Mouse (Mus musculus) brain, adult 2 months (tissue): Measurements from ENCODE around the gene Foxd3.
"Not testable (repeated sequence)": the region's sequence is repeated elsewhere in the genome, so short reads cannot be mapped to it uniquely, and the experiment has no call there.

Source experiments
- DNase-seq: peaks from one replicate; pipeline ENCODE4 v3.0.0; 2011; ENCODE audit warnings: low read depth, low spot score

The Foxd3 gene

DNA sequence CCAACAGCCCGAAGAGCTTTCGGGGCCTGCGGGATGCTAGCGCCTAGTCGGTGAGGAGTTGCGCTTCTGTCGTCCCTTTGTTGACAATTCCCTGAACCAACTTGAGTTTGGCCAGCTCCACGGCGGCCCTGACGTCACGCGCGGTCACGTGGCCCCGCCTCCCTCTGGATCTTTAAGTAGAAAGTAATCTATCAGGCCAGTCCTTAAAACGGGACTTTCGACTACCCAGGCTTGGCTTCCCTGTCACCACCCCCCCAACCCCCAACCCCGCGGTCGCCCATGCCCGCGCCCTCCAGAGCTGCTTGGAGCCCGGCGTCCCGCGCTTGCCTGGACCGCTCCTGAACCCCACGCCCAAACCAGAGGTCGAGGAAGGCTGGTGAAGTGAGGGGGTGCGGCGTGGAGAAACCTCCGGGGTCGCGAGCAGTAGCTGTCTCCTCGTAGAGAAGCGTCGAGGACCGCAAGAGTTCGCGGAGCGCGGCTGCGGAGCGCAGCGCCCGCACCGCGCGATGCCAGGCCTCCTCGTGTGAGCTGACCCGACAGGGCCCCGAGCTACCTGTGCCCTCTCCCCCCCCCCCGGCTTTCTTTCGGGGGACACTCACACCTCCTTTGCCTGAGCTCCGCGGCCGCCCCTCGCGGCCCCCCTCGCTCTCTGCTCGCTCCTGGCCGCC lies at the start of gene Foxd3:
TSS of gene Foxd3 (plus strand) at position 363 of the 668 bp plus-strand sequence.
- no peak for DNase-seq

DNA sequence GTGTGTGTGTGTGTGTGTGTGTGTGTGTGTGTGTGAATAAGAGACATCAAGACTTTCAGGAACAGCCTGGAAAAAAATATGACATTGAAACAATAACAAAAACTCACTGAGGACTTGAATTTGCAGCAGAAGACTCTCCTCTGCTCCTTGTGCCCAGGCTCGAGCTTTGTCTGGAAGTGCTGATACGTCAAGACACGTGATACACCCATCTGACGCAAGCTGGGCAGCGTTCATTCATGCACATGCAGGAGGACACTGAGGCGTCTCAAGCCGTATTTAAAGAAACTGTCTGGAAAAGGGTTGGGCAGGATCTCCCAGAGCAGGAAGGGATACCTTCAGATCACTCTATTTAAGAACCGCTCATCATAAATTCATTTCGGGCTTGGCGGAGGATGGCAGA lies 43.9 kb upstream of the Foxd3 start:
- no peak for DNase-seq

DNA sequence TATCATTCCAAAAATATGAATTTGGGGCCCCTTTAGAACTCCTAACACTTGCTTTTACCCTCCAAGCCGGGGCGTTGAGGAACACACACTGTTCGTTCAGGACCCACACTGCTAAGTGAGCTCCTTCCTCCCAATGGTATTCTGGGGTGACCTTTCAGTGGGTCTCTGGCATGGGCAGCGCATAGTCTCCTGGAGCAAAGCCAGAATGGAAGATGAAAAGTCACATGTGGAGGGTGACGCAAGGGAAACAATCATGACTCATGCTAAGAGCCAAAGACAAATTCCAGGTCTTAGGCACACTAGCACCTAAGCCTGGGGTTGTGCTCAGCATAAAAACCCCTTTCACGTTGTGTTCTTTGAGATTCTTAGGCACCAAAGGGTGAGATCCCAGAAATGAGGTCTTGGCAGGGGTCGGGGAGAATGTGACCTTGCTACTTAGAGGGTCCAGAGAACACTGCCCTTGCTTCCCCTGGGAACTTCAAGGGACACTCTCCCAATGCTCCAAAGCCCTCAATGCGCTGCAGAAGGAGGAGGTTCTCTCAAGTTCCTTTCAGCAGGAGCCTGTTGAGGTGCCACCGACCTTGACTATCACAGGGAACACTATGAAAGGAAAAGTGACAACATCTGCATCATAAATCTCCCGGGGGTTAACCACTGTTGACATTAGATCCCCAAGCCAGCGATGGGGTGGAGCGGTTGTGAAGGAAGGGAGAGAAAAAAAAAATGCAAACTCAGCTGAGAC lies 43.3 kb upstream of the Foxd3 start:
- DNase-seq = no peak

DNA sequence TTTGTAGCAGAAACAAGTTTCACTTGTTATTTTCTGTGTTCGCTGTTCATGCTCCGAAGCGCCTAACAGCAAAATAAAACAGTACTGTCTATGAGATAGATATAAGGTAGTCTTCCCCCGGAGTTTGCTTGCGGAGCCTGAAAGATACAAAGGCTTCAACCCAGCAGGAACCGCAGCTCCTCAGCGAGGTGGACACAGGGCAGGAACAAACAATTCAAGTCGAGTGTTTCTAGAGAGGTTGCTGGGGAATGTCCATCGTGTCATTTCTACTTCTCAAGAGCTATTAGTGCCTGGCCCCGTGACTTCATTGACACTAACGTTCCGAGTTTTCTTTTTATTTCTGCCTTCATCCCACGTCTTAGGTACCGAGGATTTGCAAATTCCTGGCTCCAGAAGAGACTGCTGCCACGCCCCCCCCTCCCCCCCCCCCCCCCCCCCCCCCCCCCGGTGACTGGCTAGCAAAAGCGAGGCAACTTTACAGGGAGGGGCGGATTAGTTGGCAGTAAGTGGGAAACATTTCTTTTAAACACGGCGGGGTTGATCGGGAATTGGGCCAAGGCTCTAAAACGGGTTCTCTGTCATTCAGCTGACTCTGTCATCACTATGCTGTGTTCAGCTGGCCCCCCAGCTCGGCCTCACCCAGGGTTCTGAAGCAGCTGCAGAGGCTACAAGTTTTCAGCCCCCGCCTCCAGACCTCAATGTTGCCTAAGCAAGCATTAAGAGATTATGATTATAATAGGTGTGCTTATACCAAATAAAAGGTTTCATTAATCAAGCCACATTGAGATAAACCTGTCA lies 29.9 kb upstream of the Foxd3 start:
- no peak for DNase-seq

DNA sequence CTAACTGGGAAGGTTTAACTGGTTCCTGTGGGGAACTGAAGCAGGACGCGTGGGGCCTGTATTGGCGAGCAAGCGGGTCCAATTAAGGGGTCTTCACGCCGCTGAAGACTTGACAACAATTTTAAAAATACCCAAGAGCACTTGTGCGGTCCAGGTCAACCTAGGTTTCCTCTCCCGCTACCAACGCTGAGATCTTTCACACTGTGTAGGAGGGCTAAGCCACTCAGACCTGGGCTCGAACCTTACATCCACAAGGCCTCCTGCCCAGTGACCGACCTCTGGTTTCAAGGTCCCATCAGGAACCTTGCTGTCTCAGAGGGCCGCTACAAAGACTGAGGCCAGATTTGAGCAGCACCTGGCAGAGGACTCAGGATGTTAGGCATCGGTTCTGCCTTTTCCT lies 29.0 kb upstream of the Foxd3 start:
- DNase-seq = no peak

DNA sequence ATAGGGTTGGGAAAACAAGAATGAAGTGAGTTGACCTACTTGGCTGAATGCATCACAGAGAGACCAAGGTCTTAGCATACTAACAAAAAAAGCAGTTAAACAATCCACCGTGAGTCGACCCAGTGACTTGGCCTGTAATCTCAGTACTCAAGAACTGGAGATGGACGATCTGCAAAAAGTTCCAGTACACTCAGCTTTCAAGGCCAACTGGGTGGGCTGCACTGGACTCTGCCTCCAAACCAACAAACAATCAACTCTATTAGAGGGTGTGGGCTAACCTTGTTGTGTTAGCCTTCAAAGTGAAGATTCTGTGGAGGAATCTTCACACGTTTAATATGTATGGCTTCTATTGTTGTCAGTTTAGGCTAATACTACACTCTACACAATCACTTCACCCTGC lies 20.1 kb upstream of the Foxd3 start:
- DNase-seq = no peak

DNA sequence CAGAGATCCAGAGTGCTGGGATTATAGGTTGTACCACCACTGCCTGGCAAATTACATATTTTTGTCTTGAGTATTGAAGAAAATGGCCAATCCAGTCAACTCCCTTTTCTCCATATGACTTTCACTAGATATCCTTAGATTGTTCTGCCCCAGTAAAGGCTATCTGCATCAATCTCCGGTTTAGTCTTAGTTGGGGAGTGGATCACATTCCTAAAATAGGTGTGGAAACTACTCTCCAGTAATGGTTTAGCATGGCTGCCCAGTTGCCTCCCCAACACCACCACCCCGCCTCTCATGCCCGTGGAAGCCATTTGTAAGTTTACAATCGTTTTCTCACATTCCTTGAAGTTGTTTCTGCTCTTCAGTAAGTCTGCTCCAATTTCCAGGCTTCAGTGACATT lies 19.4 kb upstream of the Foxd3 start:
- DNase-seq = no peak

DNA sequence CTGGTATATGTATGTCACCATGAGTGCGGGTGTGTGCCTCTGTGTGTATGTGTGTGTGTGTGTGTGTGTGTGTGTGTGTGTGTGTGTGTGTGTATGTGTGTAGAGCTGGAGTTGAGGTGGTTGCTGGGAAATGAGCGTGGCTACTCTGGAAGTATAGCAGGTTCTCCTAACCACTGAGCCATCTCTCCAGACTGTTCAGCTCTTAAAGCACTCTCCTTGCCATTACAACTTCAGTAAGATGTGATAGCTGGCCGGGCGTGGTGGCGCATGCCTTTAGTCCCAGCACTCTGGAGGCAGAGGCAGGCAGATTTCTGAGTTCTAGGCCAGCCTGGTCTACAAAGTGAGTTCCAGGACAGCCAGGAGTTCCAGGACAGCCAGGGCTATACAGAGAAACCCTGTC lies 15.5 kb upstream of the Foxd3 start:
- DNase-seq = not testable (repeated sequence)

DNA sequence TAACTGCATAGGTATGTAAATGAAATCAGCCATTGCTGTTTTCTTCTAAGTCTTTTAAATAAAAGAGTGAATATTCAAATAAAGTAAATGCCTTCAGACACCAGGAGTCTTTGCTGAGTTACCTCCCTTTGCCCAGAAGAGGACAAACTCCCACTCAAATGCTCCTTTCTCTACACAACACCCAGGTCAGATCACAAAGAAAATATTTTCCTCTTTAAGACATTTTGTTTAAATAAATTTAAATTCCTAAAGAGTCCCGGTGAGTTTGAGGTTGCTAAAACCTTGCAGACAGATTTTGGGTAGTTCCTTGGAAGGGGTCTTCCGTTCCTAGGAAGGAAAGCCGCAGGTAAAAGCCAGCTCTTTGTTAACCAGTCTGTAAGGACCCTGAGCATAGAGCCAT lies 14.2 kb upstream of the Foxd3 start:
- DNase-seq = no peak

DNA sequence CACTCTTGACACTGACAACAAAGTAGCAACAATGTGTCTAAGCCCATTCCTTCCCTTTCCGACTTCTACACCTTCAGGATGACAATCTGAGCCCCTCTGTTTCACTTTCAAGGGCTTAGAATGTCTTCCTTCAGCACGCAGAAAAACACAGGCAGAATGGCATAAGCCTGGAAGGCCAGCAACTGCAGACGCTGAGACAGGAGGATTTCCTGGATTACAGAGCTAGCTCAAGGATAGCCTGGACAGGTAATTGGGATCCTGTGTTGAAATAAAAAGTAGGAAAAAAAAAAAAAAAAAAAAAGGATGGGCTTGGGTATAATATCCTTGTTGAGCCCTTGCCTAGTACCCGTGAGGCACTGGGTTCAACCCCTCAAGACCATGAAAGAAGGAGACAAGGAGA lies 10.5 kb upstream of the Foxd3 start:
- DNase-seq = no peak

DNA sequence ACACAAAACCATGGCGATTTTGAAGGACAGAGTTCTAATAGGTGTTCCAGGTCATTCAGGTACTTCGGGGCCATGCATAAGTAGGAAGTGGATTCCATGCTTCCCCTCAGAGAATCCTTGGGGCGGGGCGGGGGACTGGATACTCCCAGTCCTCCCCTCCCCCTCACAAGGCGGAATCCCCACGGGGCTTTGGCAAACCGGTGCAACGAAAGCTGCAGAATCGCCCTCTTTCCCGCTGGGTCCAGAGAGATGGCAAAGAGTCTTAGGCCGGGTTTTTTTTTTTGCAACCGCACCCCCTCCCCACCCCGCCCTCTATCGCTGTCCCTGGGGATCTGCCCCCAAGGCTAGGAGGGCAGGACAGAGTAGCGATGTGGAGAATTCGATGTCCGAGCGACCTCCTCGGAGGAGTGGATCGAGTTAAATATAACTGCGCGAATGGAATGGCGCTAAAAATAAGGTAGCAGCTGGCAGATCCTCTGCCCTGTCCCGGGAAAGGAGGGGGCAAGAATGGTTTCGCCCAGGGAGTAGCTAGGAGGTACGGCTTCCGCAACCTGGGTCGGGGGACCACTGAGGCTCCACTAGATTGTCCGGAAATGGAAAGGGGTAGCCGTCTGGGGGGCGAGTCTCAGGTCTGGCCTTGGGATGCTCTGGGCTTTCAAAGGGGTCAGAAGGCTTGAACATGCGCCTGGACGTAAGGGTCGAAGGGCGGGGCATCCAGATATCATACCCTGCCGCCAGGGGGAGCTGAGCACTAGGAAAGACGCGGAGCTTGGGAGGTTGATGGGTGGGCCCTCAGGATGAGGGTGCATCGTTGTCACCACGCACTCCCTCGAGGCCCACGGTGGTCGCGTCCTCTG lies 5.8 kb upstream of the Foxd3 start:
- DNase-seq = no peak

DNA sequence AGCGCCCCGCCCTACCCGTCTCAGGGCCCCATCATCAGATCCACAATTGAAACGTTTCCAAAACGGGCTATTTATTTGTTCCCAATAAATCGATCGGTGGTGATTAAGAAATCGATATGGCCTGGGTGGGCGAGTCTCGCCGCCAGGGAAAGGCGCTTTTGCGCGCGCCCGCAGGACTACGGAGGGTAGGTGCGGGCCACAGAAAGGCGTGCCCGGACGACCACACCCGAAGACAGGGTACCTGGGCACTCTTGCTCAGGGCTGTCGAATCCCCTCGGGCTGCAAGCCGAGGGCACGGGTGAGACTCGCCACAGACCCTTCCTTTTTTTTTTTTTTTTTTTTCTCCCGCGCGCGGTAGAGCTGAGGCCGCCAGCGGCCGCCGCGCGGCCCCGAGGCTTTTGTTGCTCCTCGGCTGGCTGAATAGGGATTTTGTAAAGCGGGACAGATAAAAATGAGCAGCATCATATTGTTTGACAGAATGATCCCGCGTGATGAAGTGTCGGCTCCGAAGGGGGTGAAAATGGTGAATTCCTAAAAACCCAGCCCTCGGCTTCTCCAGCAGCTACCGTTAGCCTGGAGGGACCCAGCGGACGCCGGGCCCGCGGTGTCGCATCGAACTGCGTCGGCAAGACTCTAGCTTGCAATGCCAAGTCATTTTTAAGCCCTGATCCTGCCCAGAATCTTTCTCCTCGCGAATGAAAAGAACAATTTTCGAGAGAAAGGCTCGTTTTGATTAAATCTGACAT lies 5.0 kb upstream of the Foxd3 start:
- no peak for DNase-seq

DNA sequence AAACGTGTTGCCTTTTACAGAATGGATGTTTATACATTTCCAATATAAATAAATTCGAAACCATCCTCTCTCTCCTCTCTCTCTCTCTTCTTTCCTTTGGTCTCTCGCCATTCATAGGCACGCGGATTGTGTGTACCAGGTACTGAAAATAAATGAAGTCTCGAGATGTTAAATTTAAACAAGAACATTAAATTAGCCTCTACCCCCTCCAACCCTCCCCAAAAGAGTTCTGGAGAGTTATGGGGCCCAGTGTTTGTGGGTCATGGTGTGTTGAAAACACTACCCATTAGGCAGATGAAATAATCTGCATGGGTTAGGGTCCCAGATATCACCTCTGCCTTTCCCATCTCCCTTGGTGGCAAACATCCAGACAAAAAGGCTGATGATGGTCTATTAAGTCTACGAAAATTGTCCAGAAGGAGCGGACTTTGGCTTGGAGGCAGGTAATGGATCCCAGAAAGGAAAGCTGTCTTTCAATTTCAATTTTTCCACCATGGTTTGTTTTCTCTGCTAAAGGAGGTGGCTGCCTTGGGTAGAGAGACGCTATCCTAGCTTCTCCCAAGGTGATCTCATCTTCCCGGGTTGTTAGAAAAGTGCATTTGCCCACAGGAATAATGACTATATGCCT lies 4.2 kb upstream of the Foxd3 start:
- no peak for DNase-seq

DNA sequence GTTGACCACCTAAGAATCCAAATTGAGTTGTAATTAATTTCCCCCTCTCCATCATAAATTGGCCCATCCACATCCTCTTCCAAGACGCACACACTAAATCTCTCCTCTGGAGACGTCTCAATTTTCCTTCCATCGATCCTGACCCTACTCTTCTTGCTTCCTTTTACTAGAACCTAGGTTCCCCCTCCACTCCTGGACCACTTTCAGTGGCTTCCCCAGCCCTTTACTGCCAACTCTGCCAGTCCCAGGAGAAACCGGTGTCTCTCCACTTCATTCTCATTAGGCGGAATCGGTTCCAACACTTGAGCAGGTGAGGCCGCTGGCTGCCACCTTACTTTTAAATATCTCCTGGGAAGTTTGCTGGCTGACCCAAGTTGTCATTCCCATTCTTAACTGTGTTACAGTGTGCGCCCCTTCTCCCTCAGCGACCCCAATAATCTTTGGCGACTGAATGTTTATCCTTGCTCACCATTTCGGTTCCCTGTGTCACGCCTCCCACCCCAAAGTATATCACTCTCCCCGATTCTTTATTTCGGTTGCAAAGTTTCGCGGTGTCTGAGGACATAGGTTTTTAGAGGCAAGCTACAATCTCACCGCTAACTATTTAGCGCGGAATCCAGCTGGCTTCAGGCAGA lies 3.4 kb upstream of the Foxd3 start:
- no peak for DNase-seq

DNA sequence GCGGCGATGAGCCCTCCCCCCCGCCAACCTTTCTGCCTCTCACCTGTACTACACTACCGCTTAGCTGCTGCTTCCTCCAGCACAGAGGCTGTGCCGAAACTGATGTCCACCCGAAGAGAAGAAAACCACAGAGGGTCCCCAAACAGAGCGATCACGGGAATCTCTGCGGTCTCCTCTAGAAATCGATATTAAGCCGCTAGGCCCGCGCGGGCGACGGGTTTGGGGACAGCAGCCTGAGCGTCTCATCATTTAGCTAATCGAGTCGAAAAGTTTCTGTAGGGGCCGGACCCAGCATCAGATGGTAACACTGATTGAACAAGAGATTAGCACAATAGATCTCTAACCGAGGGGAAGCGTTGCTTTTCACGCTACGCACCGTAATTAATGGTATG lies 2.9 kb upstream of the Foxd3 start:
- DNase-seq = no peak

DNA sequence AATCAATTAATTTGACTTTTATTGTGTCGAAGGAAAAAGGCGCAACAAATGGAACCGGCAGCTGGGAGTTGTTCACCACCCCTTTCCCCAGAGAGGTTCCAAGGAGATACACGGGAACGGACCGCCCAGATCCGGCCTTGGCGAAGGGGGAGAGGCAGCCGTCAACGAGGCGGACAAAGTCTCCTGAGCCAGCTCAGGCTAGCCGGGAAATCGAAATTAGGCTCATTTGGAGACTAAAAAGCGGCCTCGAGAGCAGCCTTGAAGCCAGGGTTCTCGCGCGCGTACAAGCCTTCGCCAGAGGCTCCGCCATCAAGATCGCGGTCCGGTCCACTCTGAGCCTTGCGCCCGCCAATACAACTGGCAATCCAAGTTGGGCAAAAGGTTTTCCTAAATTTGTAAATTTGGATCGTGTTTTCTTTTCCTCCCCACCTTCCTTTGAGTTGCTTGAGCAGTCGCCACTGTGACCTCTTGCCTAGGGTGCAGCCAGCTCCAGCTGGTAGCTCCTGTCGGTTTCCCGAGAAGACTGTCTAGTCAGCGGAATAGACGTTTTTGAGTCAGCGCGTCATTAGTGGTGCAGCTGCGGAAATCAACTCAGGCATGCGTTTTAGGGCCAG lies 2.4 kb upstream of the Foxd3 start:
- DNase-seq = no peak

DNA sequence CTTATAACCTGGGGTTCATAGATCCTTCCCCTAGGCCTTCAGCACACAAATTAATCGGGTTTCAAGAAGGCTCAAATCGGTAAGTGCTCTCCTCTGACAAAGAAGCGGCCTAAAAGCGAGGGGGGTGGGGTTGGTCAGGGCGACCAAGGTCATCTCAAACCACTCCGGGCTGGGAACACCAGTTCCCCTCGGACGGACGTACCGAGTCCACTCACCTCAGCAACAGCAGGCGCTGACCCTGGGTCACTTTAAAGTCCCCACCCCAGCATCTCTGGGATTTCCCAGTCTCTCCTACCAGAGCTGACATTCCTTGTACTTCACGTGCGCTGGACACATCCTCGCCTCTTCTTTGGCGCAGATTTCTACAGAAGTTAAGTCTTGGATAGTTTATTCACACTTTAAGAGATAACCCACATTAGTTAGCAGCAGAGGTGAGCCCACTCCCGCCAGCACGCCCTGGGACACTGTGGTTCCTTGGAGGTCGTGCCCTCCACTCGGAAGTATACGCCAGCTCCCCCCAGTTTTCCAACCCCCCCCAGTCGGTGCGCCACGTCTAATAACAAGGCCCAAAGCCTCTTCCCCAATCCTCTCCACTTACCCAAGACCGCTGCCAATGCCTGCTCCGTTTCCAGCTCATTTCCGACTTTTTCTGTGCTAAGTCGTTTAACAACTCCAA lies 1.3 kb upstream of the Foxd3 start:
- DNase-seq = no peak

DNA sequence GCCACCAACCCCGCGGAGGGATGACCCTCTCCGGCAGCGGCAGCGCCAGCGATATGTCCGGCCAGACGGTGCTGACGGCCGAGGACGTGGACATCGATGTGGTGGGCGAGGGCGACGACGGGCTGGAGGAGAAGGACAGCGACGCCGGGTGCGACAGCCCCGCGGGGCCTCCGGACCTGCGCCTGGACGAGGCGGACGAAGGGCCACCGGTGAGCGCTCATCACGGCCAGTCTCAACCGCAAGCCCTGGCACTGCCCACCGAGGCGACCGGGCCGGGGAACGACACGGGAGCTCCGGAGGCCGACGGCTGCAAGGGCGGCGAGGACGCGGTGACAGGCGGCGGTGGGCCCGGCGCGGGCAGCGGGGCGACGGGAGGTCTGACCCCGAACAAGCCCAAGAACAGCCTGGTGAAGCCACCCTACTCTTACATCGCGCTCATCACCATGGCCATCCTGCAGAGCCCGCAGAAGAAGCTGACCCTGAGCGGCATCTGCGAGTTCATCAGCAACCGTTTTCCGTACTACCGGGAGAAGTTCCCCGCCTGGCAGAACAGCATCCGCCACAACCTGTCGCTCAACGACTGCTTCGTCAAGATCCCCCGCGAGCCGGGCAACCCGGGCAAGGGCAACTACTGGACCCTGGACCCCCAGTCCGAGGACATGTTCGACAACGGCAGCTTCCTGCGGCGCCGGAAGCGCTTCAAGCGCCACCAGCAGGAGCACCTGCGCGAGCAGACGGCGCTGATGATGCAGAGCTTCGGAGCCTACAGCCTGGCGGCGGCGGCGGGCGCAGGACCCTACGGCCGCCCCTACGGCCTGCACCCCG lies 718 bp downstream of the Foxd3 start:
- DNase-seq = no peak
